Mouse (Mus musculus) liver, embryonic 14.5 days (tissue): ENCODE data around the gene Taar2.

Experiments used
- CTCF ChIP-seq: IDR thresholded peaks from 2 replicates; pipeline ENCODE4 v1.5.1; 2016; ENCODE audit warnings: antibody characterized with exemption, low read depth, control low read depth
- EP300 ChIP-seq: IDR thresholded peaks from 2 replicates; pipeline ENCODE4 v1.6.1; 2016; ENCODE audit warnings: antibody characterized with exemption, low read depth

DNA sequence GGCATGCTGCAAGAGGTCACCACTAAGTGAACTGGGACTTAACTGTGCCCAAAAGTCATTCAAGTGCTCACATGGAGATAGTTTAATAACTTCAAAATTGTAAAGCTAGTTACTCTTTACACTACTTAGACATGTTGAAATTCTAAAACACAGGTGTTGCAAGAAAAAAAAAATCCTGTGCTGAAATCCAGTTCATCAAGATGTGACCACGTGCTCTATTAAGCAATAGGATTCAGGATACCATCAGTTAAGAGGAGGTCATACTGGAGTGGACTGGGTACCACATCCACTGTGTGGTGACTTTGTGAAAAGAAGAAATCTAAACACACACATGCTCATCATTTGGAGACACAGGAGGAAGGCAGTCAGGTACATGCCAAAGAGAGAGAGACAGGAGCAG lies 45.4 kb upstream of the Taar2 start:
- TF ChIP-seq CTCF (no peak), EP300 (no peak)
